Mouse (Mus musculus) bone marrow macrophage, adult 2 months (primary cell): ENCODE data around the gene Bach2.

Experiments
- CTCF ChIP-seq: IDR thresholded peaks from 2 replicates; pipeline ENCODE4 v1.5.1; 2012; ENCODE audit warnings: low read depth, mild to moderate bottlenecking, low read length, moderate library complexity
- POLR2A ChIP-seq: IDR thresholded peaks from 2 replicates; pipeline ENCODE4 v1.6.1; 2012; ENCODE audit warnings: mild to moderate bottlenecking, low read depth, low read length, borderline replicate concordance

DNA sequence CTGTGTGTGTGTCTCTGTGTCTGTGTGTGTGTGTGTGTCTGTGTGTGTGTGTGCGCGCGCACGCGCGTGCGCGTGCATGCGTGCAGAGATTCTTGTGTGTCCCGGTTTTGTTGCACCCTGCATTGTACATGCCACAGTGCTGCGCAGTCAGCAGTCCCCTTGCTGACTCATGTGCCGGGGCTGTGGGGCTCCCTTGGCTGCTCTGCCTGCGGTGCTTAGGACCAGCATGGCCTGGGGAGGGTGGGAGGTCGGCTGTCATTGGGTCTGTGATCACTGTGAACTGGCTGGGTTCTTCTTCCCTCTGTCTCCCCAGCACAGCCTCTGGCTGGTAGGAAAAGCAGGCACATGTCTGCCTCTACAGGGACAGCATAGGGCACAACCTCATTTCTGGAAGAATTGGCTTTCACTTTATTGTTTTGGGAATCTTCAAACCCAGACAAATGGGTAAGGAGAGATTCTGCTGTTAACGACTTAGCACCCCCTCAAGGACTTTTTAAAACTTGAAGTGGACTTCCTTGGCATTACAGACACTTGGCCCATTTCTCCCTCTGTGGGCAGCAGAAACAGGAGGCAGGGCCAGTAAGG lies 11.2 kb downstream of the Bach2 start:
- TF ChIP-seq CTCF (no peak), POLR2A (no peak)
